Mouse (Mus musculus) layer of hippocampus, adult 11-12 months (tissue): Measurements from ENCODE around the gene Rala.
"Not testable (repeated sequence)": the region's sequence is repeated elsewhere in the genome, so short reads cannot be mapped to it uniquely, and the experiment has no call there.

Source experiments
- DNase-seq: peaks from one replicate; pipeline ENCODE4 v3.0.0; 2022; ENCODE audit warnings: low spot score

Rala gene

DNA sequence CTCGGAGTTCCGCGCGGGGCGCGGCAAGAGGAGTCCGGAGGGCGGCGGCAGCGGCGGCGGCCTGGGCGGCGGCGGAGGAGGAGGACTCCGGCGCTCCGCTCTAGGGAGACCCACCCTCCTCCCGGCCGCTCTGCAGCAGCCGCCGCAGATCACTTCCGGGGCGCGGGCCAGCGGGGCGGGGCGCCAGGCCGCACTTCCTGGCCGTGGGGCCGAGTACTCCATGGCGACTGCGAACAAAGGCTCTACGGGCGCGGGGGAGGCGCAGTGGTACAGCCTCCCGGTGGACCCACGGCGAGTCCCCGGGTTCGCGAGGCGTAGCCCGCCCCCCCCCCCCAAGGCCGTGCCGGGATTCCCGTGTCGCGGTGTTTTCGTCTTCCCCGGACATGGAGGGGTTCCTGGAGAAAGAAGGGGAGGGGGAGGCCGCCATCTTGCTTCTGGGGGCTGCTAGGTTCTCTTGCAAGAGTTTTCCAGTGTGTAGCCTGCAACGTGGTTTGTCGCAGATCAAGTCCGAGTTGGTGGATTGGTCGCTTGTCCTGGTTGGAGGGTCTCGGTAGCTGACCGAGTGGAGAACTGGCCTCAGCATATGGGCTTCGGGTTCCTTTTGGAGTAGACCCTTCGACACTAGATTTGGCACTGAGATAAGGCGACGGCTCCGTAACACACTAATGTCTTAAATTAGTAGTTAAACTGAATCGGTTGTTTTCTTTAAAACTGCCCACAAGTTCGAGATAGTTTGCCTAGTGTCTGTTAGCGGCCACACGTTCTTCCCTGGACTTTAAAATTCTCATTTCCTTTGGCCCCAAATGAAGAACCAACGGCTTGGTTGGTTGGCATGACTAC is at the start of gene Rala:
Gene Rala, minus strand, starts transcription at position 162 of the 840 bp plus-strand sequence.
- peak; percentile 93 for DNase-seq

GRCm38 (mm10) chr13:17993515-17993847 is 49.4 kb upstream of the Rala start:
- DNase-seq = no peak

- DNase-seq = peak; percentile 90
Measured at GRCm38 (mm10) chr13:17992697-17993514, 48.9 kb upstream of the Rala start, which contains the start of gene Yae1d1. Gene Yae1d1, minus strand, starts transcription at chr13:17993349.

- DNase-seq = no peak
Measured at GRCm38 (mm10) chr13:17992009-17992408, 48.0 kb upstream of the Rala start.

- DNase-seq = peak; percentile 67
Measured at GRCm38 (mm10) chr13:17983194-17983593, 39.2 kb upstream of the Rala start.

DNA sequence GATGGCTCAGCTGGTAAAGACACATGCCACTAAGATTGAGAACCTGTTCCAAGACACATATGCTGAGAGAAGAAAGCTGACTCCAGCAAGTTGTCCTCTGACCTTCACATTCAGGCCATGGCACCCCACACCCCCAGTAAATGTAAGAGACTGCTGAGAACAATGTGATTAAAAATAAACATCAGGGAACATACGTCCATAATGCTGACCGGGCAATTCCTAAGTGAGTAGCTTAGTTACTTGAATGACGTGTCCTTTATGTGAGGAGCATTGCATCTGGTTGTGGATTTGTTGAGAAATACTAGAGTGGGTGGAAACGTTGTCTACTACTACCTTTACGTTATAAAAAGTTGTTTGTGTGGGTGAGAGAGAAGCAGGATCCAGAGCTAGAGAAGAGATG is 38.6 kb upstream of the Rala start:
- no peak for DNase-seq

DNA sequence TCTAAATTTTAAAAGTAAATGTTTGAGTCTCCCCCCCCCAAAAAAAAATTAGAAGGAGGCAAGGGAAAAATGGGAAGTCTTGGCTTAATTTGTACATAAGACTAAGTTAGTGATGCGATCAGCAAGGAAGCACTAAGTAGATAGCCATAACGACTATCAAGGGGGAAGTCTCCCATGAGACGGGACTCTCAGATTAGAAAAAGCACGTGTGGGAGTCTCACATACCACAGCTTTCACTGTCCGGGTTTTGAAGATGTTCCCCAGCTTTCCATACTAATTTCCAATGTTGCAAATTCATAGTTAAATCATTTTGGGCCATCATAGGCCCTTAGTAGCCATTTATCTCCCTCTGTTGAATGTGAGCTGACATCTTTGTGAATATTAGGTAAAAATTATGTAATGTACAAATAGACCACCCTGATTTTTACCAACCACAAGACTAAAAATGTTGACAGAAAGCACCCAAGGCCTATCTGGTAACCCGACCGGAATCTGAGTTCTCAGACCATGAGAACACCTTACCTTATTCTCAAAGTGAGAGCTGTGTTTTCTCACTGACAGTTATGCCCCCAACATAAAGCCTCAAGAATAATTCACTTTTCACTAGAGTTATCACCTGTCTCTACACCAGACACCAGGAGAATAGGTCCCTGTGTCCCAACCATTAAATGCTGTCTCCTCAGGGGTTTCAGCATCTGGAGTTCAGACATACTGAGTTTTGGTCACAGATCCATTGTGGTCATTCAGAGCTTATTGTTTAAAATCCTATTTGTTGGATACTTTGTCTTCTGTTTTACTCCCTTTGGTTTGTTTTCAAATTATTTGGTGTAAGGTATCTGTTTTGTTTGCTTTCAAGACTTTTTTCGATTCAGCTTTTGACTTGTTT is 33.1 kb upstream of the Rala start:
- DNase-seq = no peak

- DNase-seq = no peak
Measured at GRCm38 (mm10) chr13:17975891-17976290, 31.9 kb upstream of the Rala start.

DNA sequence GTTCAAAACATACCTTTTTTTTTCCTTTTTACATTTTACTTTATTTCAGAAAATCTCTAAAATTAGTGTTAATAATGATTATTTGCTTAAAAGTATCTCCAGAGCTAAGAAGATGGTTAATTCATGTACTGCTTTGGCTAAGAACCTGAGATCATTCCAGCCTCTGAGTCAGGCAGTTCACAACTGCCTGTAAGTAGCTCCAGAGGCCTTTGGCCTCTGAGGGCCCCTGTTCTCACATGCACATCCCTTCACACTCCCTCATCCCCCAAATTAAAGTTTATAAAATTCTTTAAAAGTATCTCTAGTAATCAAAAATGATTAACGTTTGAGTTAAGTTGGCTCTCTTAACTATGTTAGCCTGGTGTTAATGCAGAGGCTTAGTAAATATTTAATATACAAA is 31.4 kb upstream of the Rala start:
- DNase-seq = no peak

DNA sequence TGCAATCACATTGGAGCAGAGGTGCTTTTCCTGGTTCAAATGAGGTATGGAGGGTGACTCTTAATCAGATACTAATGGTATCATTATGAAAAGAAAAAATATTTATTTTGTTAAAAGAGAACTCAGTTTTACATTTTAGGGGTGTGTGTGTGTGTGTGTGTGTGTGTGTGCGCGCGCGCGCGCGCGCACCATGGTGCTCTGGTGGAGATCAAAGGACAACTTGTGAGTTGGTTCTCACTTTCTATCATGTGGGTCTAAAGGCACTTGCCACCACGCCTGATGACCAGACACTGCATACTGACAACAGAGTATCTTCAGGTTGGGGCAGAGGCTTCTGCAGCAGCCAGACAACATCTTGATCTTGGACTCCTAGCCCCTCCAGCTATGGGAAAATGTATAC is 30.7 kb upstream of the Rala start:
- no peak for DNase-seq

DNA sequence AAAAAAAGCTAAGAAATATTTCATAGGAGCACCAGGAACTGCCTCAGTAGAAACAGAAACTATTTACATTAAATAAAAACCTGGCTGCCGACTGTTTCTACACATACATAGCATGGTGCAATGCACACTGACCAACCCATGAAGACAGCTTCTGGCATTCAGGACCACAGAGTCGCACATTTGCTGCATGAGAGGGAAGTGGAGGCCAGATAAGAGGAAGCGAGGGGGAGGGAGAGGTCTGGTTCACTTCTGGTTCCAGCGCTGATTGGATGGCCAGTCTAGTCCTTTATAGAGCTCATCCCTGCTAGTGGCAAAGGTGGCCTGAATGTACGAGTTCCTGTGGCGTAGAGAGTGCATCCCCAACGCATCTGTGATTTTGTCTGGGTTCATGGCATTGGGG is 16.6 kb upstream of the Rala start:
- no peak for DNase-seq

DNA sequence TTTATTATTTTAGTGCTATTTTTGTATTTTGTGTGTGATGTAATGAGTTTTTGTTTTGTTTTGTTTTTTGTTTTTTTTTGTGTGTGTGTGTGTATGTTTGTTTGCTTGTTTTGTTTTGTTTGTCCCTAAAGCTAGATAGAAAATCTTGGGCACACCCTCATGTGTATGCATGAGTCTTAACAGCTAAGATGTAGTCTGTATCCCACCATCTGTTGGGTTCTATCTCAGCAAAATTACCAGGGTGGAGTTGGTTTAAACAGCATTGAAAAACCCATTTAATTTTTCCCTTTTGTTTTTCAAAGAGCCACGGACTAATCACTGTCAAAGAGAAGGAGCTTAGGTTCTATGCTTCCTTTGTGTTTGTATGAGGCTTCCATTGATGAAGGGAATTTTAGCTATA is 10.2 kb upstream of the Rala start:
- no peak for DNase-seq

GRCm38 (mm10) chr13:17950581-17950980 is 6.5 kb upstream of the Rala start:
- DNase-seq = not testable (repeated sequence)

- no peak for DNase-seq
Measured at GRCm38 (mm10) chr13:17949555-17949954, 5.5 kb upstream of the Rala start.

DNA sequence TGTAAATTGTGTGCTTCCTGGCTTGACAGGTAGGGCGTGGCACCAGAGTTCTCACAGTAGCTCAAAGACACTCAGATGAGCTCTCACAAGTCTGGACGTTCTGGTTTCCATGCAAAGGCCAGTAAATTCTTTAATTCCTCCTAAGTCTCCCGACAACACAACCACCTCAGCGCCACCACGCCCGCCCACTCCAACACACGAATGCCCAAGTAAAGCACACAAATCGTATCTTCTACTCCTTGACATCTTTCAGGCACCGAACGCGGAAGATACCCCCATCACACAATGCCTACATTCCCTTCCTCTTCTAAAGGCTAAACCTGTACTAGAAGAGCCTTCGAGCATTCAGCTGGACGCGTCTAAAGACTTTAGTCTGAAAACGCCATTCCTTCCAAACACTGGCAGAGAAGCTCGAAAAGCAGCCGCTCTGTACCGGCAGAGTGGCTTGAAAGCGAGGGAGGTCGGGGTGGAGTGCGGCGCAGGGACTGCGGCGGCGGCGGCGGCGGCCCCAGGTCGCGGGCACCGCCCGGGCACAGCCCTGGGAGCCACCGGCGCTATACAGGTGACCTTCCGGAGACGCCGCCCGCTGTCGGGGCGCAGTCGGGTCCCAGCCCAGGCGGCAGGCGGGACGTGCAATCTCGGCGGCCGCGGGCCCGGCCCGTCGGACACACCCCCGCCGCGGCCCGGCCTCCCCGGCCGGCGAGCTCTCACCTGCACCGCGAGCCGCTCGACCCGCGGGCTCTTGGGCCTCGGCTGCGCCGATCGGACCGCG is 547 bp downstream of the Rala start:
- no peak for DNase-seq

DNA sequence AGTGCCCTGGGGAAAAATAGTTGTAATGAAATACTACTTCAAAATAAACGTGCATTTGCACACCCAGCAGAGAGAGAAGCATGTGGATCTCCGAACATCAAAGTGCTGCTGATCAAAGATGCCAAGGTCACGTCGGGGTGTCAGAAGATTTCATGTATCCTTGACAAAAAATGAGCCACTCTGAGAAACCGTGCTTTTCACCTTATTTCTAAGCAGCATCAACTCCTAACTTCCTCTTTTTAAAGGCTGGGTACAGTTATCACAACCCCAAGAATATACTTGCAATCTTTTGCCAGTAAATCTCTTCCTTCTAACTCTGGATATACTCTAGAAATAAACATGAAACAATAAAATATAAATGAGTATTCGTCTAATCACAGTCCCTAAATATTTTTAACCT is 1.7 kb downstream of the Rala start:
- no peak for DNase-seq

DNA sequence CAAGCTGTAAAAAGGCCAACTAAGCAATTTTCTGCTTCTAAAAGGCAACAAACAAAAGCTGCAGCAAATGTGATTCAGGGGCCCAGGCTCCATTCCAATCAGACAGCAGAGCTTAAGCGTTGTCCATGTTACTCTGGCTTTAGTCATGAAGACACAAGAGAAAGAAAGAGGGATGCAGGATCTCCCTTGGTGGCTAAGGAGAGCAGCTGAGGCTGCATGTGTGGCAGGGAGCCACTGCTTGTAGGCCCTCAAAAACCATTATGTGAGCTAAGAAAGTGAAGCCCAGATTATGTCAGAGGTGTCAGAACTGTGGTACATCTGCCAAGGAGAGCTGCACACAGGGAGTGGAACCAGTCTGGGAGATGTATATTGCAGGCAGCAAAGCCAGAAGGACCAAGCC is 36.7 kb downstream of the Rala start:
- DNase-seq = no peak

GRCm38 (mm10) chr13:17901474-17901873 is 42.6 kb downstream of the Rala start:
- DNase-seq = no peak

DNA sequence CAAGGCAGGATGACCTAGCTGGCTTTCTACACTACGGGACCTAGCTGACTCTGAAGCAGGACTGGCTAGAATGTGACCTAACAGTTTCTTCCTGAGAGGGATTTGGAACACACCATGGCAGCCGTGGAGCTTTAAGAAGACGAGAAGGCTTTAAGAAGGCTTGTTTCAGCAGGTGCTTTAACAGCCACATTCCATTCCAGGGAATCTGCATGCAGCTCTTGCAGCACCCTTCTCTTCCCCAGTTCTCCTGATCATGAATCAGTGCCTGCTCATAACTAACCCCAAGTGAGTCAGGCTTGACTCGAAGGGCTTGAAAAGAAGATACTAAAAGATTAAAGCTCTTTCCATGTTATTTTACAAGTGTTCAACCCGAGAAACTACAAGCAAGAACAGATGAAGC is 43.4 kb downstream of the Rala start:
- no peak for DNase-seq

DNA sequence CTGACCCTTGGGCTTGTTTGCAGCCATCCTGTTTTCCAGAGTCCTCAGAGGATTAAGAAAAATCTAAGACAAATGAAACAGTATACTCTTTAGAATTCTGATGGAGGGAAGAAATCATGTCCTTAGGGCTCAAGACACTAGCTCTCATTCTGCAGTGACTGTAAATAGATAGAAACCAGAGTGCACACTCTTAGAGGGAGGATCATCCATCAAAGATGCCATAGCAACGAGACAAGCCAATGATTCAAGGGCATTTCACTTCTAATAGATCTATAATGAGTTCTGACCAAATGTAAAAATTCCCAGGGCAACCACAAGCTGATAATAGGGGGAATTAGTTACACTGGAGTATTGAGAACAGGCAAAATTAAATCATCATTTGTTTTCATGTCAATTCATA is 47.0 kb downstream of the Rala start:
- no peak for DNase-seq

GRCm38 (mm10) chr13:17891545-17891944 is 52.5 kb downstream of the Rala start:
- no peak for DNase-seq

DNA sequence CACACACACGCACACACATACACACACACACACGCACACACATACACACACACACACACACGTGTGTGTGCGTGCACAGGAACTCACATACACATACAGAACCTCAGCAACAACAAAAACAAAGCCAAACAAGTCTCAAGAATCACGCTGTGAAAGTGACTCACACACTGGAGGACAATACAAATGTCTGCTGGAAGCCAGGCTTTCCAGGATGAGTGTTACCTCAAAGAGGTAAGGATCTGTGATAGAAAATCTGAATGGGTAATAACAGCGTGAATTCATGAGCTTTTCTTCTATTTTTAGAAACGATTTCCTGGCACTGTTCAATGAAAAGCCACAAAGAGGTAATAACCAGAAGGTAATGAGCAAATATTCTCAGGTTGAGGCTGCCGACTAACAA is 59.8 kb downstream of the Rala start:
- no peak for DNase-seq
